23 mouse cellular contexts compared by ENCODE assay signal in the genomic region with DNA sequence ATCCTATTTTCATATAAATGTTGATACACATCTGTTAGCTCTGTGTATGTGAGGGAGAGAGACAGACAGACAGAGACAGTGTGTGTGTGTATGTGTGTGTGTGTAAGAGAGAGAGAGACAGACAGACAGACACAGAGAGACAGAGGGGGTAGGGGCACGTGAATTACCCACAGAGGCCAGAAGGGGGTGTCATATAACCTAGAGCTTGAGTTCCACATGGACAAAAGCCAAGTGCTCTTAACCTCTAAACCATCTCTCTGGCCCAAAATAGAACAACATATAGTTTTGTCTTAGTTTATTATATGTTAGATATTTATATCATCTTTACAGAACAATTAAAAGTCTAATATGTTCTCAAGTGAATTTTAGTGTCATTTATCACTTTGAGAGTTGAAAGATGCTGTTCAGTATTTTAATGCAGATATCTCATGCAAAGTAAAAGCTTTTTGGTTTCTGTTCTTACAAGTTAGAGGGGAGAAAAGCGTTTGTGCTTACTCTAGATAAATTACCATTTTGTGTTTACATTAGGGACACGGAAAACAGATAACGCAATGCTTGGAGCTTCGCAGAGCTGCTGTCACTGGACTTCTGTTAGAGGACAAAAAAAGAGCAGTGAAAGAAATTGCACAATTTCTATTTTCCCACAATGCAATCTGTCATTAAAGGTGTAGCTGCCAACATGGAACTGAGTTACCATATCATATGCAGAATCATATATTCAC.
DNase-seq lines count a peak whose midpoint lies in the region; ATAC-seq and TF ChIP-seq lines count a peak whose summit lies in the region.
"Had no signal": no experiment of that assay in that cellular context is flagged by ENCODE, and none has a peak within 500 bp of the region (broad histone marks: within the 10 kb centered on the region; RNA-seq: fewer than 3 reads in every experiment).

No protein-coding gene starts in this region.

- H3K4me1 ChIP-seq in lung, postnatal 0 days (ENCODE audit: insufficient read depth, low read depth, low read length): no peaks in the 10 kb centered on the region
- H3K4me1 ChIP-seq in lung, adult 2 months (ENCODE audit: control insufficient read depth, insufficient read depth, low read length): no peaks in the 10 kb centered on the region
- H3K4me1 ChIP-seq: embryonic facial prominence, embryonic 15.5 days; intestine, embryonic 15.5 days; limb, embryonic 13.5 days; liver, embryonic 15.5 days; midbrain, embryonic 12.5 days had no signal

- no peak overlapping the region for H3K9ac ChIP-seq in lung, postnatal 0 days (replicated peaks; ENCODE audit: low read depth)
- H3K9ac ChIP-seq: embryonic facial prominence, embryonic 15.5 days; forebrain, postnatal 0 days; intestine, embryonic 15.5 days; limb, embryonic 13.5 days; liver, embryonic 15.5 days; midbrain, embryonic 12.5 days had no signal

- intact Hi-C loops in left cerebral cortex, adult 2 months (cut with DNase I): no loop called here

- no peak for ATAC-seq in lung, postnatal 0 days
- ATAC-seq: forebrain, postnatal 0 days; hindbrain, embryonic 16.5 days; intestine, embryonic 15.5 days had no signal

- H3K9me3 ChIP-seq in lung, postnatal 0 days (ENCODE audit: low read length): no peaks in the 10 kb centered on the region
- H3K9me3 ChIP-seq: embryonic facial prominence, embryonic 15.5 days; intestine, embryonic 15.5 days; limb, embryonic 13.5 days; liver, embryonic 15.5 days; midbrain, embryonic 12.5 days had no signal

- no peak for TF ChIP-seq EP300 in lung, postnatal 0 days (IDR thresholded peaks at IDR 0.05)

- H3K27me3 ChIP-seq in lung, postnatal 0 days (replicated peaks; ENCODE audit: insufficient read depth, low read length): no peaks in the 10 kb centered on the region
- H3K27me3 ChIP-seq: embryonic facial prominence, embryonic 15.5 days; intestine, embryonic 15.5 days; limb, embryonic 13.5 days; liver, embryonic 15.5 days; midbrain, embryonic 12.5 days had no signal

- DNase-seq in left cerebral cortex, adult 2 months (ENCODE audit: extremely low spot score in 1 of 2, low spot score in 2 of 2): no peak
- no peak for DNase-seq in left cerebral cortex, adult 11 months (ENCODE audit: low spot score)
- DNase-seq in lung, postnatal 0 days (ENCODE audit: low spot score): peak; percentile 62
- no peak for DNase-seq in lung, adult 2 months
- peak; percentile 18 for DNase-seq in R1 (ENCODE audit: low read depth, low spot score)
- no peak for DNase-seq in urinary bladder, postnatal 25 days (ENCODE audit: low spot score)
- no peak for DNase-seq in right cerebral cortex, postnatal 14 days
- DNase-seq: adrenal gland, postnatal 14 days; cerebellum, adult 8-10 months; cerebellum, postnatal 36 days; gastrocnemius, postnatal 14 days; heart, adult 11 months; kidney, adult 8-10 months; kidney, postnatal 14 days; layer of hippocampus, postnatal 36 days had no signal

- TF ChIP-seq POLR2A in lung, adult 2 months (IDR thresholded peaks at IDR 0.05; ENCODE audit: borderline replicate concordance, extremely low read depth, low read depth, low read length): no peak

- no peak overlapping the region for H3K4me2 ChIP-seq in lung, postnatal 0 days (replicated peaks; ENCODE audit: low read depth, low read length)
- H3K4me2 ChIP-seq: embryonic facial prominence, embryonic 15.5 days; heart, embryonic 11.5 days; intestine, embryonic 15.5 days; limb, embryonic 13.5 days; liver, embryonic 15.5 days; midbrain, embryonic 12.5 days had no signal

- H3K36me3 ChIP-seq in lung, postnatal 0 days (ENCODE audit: insufficient read depth, low read length): no peaks in the 10 kb centered on the region
- H3K36me3 ChIP-seq: embryonic facial prominence, embryonic 15.5 days; intestine, embryonic 15.5 days; limb, embryonic 13.5 days; liver, embryonic 15.5 days; midbrain, embryonic 12.5 days had no signal

- no peak overlapping the region for H3K4me3 ChIP-seq in left cerebral cortex, adult 2 months
- H3K4me3 ChIP-seq in lung, postnatal 0 days (ENCODE audit: low read depth, low read length): no peak overlapping the region
- H3K4me3 ChIP-seq in lung, adult 2 months (replicated peaks; ENCODE audit: extremely low read depth, low read depth, low read length): no peak overlapping the region
- H3K4me3 ChIP-seq: embryonic facial prominence, embryonic 15.5 days; intestine, embryonic 15.5 days; limb, embryonic 13.5 days; liver, embryonic 15.5 days; midbrain, embryonic 12.5 days had no signal

- WGBS in lung, postnatal 0 days: 31% methylated on average over 5 of the region's 5 CpGs
- 24% methylated on average over 5 of the region's 5 CpGs for WGBS in lung, adult 2 months

- TF ChIP-seq CTCF in left cerebral cortex, adult 2 months (IDR thresholded peaks at IDR 0.05): peak; percentile 2; the same call in 1 of the 2 replicates
- TF ChIP-seq CTCF in lung, postnatal 0 days (IDR thresholded peaks at IDR 0.05): no peak; the same call in 1 of the 2 replicates
- TF ChIP-seq CTCF in lung, adult 2 months (IDR thresholded peaks at IDR 0.05; ENCODE audit: insufficient read depth, low read length): no peak

- no peak overlapping the region for H3K27ac ChIP-seq in left cerebral cortex, adult 2 months
- H3K27ac ChIP-seq in lung, postnatal 0 days (ENCODE audit: low read length): no peak overlapping the region
- H3K27ac ChIP-seq: embryonic facial prominence, embryonic 15.5 days; intestine, embryonic 15.5 days; limb, embryonic 13.5 days; liver, embryonic 15.5 days; midbrain, embryonic 12.5 days had no signal

Comparison
In these comparisons a context has a peak if more than half of its experiments do, and no peak if none do; other contexts are left out.
1. DNase-seq: peak in lung, postnatal 0 days (single experiment) and R1 (single experiment); none in left cerebral cortex, adult 2 months (0 of 2), left cerebral cortex, adult 11 months (single experiment), lung, adult 2 months (single experiment), urinary bladder, postnatal 25 days (single experiment) and right cerebral cortex, postnatal 14 days (single experiment).